Mouse (Mus musculus) testis, adult 2 months (tissue): ENCODE measurements around the gene AI464131. TPM values are rescaled to one million over a fixed set of nuclear protein-coding genes. Genes with fewer than 3 reads are reported as not detected.

Experiments used
- H3K27ac ChIP-seq: fragments of 200-500 bp; 2 replicates; pipeline ENCODE4 v1.5.1; 2012; ENCODE audit warnings: low read depth, low read length; ENCODE audit not compliant: control insufficient read depth, insufficient read depth
- H3K27me3 ChIP-seq: fragments of 200-500 bp; 2 replicates; pipeline ENCODE4 v1.6.1; 2012; ENCODE audit warnings: mild to moderate bottlenecking, low read length, moderate library complexity; ENCODE audit not compliant: control insufficient read depth, insufficient read depth
- H3K36me3 ChIP-seq: fragments of 200-500 bp; 2 replicates; pipeline ENCODE4 v1.6.1; 2012; ENCODE audit warnings: mild to moderate bottlenecking, low read length; ENCODE audit not compliant: control insufficient read depth, insufficient read depth
- H3K4me1 ChIP-seq: fragments of 200-500 bp; 2 replicates; pipeline ENCODE4 v1.6.1; 2012; ENCODE audit warnings: low read length; ENCODE audit not compliant: control insufficient read depth, insufficient read depth
- H3K4me3 ChIP-seq: fragments of 200-500 bp; 2 replicates; pipeline ENCODE4 v1.5.1; 2012; ENCODE audit warnings: low read depth, mild to moderate bottlenecking, low read length, moderate library complexity, mixed read lengths; ENCODE audit not compliant: control insufficient read depth
- CTCF ChIP-seq: fragments of 200-500 bp; IDR thresholded peaks from 2 replicates; pipeline ENCODE4 v1.5.1; 2012; ENCODE audit warnings: low read depth, mild to moderate bottlenecking, inconsistent platforms, low read length, moderate library complexity; ENCODE audit not compliant: control insufficient read depth, insufficient read depth, insufficient replicate concordance
- POLR2A ChIP-seq: fragments of 200-500 bp; IDR thresholded peaks from 2 replicates; pipeline ENCODE4 v1.6.1; 2012; ENCODE audit warnings: low read depth, mild to moderate bottlenecking, inconsistent platforms, low read length, moderate library complexity; ENCODE audit not compliant: control insufficient read depth
- polyA plus RNA-seq: library from polyadenylated mRNA; depleted of rRNA; stranded (reverse); fragments of >200 nt; gene quantifications from 2 replicates; pipeline ENCODE4 v1.2.3, GENCODE M21; 2012

Gene AI464131
- polyA plus RNA-seq, 1 experiment = 9.8 TPM

DNA sequence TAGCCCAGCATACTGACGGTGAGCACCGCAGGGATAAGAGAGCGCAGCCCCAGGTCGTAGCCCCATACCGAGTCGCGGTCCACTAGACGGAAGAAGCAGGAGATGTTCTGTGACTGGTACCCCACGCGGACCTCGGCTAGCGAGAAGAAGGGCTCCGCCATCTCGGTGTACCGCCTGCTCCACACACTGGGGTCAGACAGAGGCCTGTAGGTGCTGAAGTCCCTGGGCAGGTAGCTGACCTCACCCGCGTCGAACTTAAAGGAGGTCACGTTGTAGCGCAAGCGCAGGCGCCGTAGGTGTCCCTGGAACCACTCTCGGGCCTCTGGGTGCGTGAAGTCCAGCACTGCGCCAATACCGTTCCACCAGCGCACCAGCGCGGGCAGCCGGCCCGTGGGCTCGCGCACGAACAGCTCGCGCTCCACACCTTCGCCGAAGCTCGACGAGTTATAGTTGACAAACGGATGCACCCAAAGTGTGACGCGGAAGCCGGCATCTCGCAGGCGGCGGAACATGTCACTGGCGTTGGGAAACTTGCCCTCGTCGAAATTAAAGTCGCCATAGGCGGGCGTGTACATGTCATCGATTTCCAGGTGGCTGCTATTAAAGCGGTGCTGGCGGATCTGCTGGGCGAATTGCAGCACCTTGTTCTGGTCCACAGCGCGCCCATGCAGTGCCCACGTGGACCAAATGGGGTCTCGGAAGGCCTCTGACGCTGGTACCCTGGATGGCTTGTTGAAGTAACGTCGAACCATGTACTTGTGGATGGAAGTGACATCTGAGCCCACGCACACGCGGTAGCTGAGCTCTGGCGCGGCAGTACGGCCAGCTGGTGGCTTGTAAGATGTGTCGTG, 4.7 kb downstream of the AI464131 start:
- Histone ChIP-seq H3K4me3 (peak overlapping the region; percentile 85), H3K27me3 (no peaks in the 10 kb centered on the region), H3K4me1 (peaks cover 36% of the 10 kb centered on the region), H3K27ac (peak overlapping the region; percentile 62), H3K36me3 (no peaks in the 10 kb centered on the region; the same call in 1 of the 2 replicates)
- TF ChIP-seq POLR2A (peak; percentile 73; the same call in 1 of the 2 replicates), CTCF (no peak)

DNA sequence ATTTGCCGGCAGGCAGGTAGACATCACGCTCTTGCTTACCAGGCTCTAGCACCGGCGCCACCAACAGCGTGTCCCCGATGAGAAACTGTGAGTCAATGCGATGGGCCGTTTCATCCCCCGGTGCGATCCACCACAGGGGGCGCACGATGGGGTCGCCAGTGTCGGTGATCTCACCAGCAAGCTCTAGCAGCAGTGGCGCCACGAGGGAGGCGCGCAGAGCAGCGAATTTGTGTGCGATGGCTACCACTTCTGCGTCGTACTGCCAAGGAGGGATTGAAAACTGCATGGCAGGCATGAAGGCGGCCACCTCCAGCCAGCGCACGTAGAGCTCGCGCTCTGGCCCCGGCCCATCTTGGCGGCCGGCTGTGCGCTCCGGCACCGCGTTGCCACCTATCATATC, 5.3 kb downstream of the AI464131 start:
- Histone ChIP-seq H3K4me1 (peaks cover 30% of the 10 kb centered on the region), H3K27ac (peak overlapping the region; percentile 62)

GRCm38 (mm10) chr4:41497046-41497445, 5.8 kb downstream of the AI464131 start:
- Histone ChIP-seq H3K27ac (no peak overlapping the region), H3K4me1 (peaks cover 24% of the 10 kb centered on the region), H3K4me3 (peak overlapping the region; percentile 85), H3K27me3 (no peaks in the 10 kb centered on the region), H3K36me3 (no peaks in the 10 kb centered on the region; the same call in 1 of the 2 replicates)
- TF ChIP-seq POLR2A (no peak), CTCF (no peak)

More for the DNA sequence above, 5.3 kb downstream of the AI464131 start:
- no peaks in the 10 kb centered on the region for H3K27me3 ChIP-seq
- peak overlapping the region; percentile 85 for H3K4me3 ChIP-seq
- TF ChIP-seq POLR2A (no peak), CTCF (no peak)
- no peaks in the 10 kb centered on the region; the same call in 1 of the 2 replicates for H3K36me3 ChIP-seq

- Histone ChIP-seq H3K4me3 (no peak overlapping the region), H3K27me3 (no peaks in the 10 kb centered on the region), H3K36me3 (no peaks in the 10 kb centered on the region; the same call in 1 of the 2 replicates), H3K27ac (no peak overlapping the region), H3K4me1 (peaks cover 23% of the 10 kb centered on the region)
- TF ChIP-seq POLR2A (no peak), CTCF (no peak)
Observed at GRCm38 (mm10) chr4:41495850-41496249, 7.0 kb downstream of the AI464131 start.

GRCm38 (mm10) chr4:41495076-41495475, 7.8 kb downstream of the AI464131 start:
- Histone ChIP-seq H3K36me3 (no peaks in the 10 kb centered on the region; the same call in 1 of the 2 replicates), H3K4me1 (peaks cover 23% of the 10 kb centered on the region), H3K27ac (no peak overlapping the region), H3K27me3 (no peaks in the 10 kb centered on the region), H3K4me3 (no peak overlapping the region)
- TF ChIP-seq POLR2A (no peak), CTCF (no peak)

DNA sequence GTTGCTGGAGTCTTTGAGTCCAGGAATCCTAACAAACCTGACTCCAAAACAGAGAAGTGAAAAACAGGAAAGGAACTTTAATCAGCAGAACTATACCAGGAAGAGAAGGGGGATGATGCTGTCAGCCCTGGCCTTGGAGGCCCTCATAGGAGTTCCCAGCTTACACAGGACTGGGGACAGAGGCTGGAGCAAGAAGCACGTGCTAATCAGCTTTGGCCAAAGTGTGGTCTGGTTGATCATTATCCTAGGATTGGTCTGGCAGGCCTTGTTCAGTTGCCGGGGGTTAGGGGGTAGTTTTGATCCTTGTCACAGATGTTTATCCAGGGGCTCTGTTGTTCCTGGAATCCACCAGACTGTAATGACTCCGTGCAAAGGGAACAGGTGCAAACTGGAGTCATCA, 8.5 kb downstream of the AI464131 start:
- no peaks in the 10 kb centered on the region; the same call in 1 of the 2 replicates for H3K36me3 ChIP-seq
- H3K27ac ChIP-seq = no peak overlapping the region
- H3K27me3 ChIP-seq = no peaks in the 10 kb centered on the region
- peaks cover 16% of the 10 kb centered on the region for H3K4me1 ChIP-seq
- no peak overlapping the region for H3K4me3 ChIP-seq
- TF ChIP-seq CTCF (no peak), POLR2A (no peak)

DNA sequence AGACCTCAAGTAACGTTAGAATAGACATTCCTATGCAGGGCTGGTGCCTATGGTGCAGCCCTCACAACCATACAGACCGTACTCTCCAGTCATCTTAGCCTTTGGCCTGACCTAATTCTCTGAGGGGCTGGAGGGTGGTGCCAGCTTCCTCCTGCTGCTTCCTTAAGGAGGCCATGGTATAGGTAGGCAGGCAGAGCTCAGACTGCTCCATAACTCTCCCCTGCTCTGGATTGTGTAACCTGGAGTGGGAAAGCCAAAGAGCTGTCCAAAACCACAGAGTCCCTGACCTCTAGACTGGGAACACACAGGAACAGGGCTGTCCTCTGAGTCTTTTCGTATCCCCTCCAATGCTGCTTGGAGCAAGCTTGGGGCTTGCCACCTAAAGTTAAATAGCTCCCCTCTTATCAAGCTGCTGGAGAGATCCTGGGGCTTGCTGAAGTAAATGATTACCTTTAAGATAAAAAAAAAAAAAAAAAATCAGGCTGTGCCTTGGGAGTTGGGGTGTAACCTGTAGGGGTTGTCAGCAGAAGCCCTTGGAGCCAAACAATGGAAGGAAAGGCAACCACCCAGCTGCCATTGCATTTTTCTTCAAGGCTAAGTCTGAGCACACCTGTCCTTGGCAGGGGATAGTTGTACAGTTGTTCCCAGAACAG, 9.3 kb downstream of the AI464131 start:
- no peaks in the 10 kb centered on the region for H3K27me3 ChIP-seq
- TF ChIP-seq POLR2A = no peak
- TF ChIP-seq CTCF = no peak

More for the DNA sequence above, 9.3 kb downstream of the AI464131 start:
- Histone ChIP-seq H3K27ac (no peak overlapping the region), H3K4me1 (peaks cover 8% of the 10 kb centered on the region), H3K4me3 (no peak overlapping the region), H3K36me3 (no peaks in the 10 kb centered on the region; the same call in 1 of the 2 replicates)
